Mouse (Mus musculus) natural killer cell, adult 2 months (primary cell): ENCODE results near the gene Rasgrp2.

Source experiments
- DNase-seq, 2 experiments: peaks; one replicate each; pipeline ENCODE4 v3.0.0; 2022; ENCODE audit warnings: low spot score in 2 of 2

The Rasgrp2 gene

DNA sequence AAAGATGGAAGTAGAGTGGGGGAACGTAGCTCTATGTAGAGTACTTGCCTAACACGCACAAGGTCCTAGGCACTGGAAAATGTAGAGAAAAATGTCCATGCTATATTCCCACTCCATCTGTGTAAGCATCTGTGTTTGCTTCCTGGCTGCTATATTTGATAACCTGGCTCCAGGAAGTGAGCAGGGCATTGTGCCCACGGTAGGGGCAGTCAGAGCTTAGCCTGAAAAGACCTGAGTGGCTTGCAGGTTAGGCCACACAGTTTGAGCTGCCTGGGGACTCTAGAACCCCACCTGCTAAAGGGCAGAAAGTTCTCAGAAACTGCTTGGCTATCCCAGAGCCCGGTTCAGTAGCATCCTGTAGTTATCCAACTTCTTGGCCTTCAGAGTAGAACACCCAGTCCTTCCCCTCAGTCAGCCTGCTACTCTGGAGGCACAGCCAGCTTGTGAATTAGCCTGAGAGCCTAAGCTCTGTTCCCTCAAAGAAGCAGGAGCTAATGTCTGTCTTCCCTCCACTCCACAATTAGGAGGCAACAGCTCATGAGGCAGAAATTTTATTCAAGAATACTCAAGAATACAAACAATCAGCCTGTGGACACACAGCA is 16.7 kb upstream of the Rasgrp2 start:
- no peak for DNase-seq

DNA sequence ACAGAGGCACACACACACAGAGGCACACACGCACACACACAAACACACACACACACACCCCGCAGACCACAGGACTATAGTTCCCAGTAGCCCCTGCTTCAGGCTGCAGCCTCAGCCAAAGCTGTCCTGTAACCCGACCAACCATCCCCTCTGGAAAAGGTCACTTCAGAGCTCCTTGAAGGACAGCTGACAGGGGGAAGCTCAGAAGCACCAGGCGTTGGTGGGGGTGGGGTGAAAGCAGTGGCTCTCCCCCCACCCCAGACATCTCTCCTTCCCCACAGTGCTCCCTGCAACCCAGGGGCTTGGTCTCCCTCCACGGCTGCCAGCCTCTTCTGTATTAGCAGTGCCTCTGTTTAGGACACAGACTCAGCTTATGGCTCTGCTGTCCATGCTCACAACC is 15.7 kb upstream of the Rasgrp2 start:
- DNase-seq = no peak

- no peak for DNase-seq
Observed at GRCm38 (mm10) chr19:6384128-6384527, 15.0 kb upstream of the Rasgrp2 start, which contains the start of gene Pygm. Gene Pygm, plus strand, starts transcription at chr19:6384399.

DNA sequence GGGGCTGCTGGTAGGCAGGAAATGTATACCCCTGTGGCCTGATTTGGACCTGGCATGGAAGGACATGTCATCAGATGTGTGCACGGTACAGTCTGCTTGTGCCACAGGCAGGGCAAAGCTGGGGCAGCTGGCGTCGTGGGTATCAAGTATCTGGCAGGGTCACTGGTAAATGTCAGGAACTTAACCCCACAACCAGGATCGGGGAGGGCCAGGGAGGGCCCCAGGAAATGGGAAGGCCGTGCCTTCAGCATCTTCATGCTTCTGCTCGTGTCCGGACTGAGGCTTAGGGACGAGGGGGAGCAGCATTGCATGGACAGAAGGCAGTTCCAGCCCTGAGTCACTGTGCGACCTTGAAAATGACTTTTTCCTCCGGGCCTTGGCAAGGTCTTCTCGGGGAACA is 14.2 kb upstream of the Rasgrp2 start:
- DNase-seq = no peak

DNA sequence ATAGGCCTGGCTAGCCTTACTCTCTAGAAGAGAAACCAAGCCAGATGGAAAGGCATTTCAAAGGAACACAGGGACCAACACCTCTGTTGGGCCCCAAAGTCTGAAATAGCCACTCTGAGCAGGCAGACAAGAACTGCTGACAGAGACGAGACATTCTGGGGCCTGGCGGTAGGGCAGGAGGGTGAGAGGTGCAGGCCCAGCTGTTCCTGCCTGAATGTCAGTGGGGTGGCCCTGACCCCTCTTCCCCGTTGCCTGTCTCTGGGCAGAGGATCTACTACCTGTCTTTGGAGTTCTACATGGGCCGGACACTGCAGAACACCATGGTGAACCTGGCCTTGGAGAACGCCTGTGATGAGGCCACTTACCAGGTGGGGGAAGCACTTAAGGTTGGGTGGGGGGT is 13.7 kb upstream of the Rasgrp2 start:
- DNase-seq = no peak

- no peak for DNase-seq
Observed at GRCm38 (mm10) chr19:6385821-6386220, 13.3 kb upstream of the Rasgrp2 start.

DNA sequence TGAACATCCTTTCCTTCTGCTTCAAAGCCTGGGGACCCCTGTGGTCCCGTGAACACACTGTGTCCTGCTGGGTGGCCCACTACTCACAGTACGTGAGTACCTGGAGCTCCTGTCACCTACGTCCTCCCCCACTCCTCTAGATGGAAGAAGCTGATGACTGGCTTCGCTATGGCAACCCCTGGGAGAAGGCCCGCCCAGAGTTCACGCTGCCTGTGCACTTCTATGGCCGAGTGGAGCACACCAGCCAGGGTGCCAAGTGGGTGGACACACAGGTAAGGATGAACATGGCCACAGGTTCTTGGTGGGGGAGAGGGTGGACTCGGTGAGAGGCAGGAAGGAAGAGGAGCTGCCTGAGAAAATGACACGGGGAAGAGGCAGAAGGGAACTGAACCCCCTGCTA is 12.9 kb upstream of the Rasgrp2 start:
- DNase-seq = no peak

DNA sequence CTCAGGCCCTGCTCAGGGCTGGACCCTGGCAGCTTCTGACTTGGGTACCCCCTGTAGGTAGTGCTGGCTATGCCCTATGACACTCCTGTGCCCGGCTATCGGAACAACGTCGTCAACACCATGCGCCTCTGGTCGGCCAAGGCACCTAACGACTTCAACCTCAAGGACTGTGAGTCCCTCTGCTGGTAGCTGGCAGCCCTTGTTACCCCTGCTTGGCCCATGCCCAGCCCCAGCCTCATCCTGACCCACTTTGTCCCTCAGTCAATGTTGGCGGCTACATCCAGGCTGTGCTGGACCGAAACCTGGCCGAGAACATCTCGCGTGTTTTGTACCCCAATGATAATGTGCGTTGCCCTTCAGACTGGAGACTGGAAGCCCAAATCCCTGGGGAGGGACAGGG is 11.1 kb upstream of the Rasgrp2 start:
- DNase-seq = no peak

DNA sequence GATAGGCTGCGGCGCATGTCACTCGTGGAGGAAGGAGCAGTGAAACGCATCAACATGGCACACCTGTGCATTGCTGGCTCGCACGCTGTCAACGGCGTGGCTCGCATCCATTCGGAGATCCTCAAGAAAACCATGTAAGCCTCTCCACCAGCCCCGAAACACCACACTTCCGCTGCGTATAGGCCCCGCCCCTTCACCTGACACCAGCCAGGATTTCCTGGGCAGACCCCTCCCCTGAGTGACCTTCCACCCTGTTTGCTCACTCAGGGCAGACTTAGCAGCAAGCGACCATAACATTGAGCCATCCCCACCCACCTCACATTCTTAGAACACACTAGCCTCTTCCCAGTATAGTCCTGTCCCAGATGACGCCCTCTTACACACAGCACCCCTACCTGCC is 9.3 kb upstream of the Rasgrp2 start:
- no peak for DNase-seq

GRCm38 (mm10) chr19:6390251-6390650 is 8.9 kb upstream of the Rasgrp2 start:
- no peak for DNase-seq

DNA sequence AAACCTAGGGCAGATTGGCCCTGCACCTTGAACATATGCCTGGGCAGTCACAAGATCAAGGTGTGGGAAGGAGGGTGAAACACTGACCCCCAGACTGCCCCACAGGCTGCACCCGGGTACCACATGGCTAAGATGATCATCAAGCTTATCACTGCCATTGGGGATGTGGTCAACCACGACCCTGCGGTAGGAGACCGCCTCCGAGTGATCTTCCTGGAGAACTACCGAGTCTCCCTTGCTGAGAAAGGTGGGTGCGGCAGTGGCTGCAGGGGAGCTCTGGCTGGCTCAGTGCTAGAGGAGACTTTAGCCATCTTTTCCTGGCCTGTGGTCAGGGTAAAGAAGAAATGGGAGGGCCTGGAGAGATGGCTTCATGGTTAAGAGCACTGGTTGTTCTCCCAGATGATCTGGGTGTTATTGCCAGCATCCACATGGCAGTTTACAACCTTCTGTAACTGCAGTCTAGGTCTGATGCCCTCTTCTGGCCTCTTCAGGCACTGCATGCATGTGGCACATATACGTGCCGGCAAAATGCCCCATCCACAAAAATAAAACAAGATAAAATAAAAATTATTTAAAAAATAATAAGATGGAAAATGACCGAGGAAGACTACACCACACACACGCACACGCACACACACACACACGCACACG is 6.3 kb upstream of the Rasgrp2 start:
- peak in 1 of 2 experiments; percentile 45 for DNase-seq

GRCm38 (mm10) chr19:6393637-6394036 is 5.5 kb upstream of the Rasgrp2 start:
- no peak for DNase-seq

- DNase-seq = no peak
Observed at GRCm38 (mm10) chr19:6396237-6396636, 2.9 kb upstream of the Rasgrp2 start.

GRCm38 (mm10) chr19:6397582-6398249 is 1.4 kb upstream of the Rasgrp2 start:
- no peak for DNase-seq

DNA sequence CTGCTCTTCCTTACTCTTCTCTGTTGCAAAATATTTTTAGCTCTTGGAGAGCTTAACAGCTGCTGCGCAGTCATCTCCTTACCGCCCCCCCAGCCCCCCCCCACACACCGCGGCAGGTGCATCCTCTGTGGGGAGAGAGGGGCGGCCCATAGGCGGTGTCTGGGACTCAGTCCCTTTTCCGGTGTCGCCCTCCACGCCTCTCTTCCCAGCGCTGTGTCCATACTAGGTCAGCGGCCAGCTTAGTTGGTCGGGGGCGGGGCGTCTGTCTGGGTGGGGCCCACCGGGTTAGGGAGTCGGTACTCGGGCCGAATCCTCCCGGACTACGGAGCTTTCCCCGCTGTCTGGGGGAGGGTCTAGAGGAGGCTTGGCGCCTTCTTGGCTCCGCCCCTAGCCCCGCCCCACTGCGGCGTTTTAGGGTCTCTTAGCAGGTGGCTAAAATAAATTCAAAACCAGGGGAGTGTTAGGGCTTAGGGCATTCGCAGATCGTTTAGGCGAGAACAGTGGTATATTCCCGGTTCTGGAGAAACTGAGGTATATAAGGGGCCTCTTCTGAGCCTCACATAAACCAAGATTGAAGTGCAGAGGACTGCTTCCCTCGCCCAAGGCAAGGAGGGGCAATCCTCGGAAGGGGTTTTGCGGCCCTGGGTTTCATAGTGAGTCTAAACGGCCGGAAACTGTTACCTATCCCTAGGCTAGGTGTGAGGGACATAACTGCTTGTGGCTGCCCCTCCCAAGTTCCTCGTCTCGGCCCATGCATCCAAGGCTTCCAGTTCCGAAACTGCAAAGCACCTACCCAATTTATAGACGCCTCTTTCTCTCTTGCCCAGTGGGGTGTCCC is 474 bp upstream of the Rasgrp2 start:
- DNase-seq = peak; percentile 57 to 71

DNA sequence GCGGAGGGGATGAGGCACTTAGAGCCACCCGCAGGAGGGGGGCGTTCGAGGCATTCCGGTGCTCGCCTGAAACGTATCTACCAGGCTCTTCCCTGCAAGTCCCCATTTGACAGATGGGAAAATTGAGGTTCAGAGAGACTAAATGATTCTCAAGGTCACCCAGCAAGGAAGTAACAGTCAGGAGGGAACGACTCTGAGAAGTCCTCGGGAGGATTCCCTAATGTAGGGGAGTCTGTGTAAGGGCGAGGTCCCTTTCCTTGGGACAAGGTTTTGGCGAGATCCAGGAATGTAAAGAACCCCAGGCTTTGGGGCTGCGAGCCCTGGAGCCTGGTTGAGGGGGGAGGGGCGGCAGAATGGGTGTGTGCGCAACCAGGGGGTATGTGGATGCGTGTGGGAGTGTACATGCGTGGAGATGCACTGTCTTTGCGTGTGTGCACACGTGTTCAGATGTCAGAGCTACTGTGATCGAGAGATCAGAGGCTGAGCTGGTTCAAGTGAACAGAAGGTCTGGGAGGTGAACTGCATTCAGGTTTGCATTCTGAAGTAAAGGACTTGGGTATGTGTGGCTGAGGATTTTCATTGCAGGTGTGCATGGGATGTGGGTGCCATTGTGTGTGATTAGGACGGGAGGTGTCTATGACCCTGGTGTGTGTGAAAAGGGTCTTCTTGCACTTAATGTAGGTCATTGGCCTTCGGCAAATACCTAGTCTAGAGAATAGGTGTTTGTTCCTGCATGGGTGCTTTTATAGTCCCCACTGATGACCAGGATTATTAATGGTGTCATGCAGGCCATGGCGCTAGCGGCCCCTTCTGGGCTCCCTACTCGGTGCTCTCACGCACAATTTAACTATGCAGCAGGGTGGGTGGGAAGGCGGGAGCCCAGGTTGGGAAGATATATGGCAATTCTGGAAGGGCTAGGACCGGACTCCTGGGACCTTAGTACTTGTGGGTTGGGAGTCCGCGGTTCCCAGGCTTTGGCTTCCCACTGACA is 1.3 kb downstream of the Rasgrp2 start:
- DNase-seq = peak; percentile 54 to 71

DNA sequence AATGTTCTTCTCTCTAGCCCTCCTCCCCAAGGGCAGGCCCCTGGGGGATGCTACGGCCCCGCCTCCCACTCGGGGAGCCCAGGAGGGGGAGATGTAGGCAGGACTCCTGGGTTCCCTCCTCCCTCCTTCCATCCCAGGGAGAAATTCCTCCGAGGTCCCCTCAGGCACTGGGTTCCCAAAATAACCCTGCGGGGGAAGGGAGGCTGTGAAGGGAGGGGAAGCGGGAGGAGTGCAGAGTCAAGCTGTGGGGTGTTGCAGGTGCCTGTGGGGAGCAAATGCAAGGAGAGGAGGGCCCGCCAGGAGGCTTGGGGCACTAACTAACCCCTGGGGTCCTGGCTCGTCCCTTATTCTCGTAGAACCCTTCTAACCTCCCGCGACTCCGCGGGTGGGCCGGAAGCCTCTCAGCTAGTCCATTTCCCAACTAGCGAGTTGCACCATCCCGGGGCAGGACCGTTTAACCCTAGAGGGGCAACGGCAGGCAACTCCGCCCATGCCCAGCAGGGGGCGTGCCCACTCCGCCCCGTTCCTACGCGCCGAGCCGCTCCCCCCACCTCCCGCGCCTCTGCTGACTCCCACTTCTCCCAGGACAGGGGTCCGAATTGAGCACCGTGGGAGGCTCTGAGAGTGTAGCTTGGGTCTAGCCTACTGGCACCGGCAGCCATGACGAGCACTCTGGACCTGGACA is 2.1 kb downstream of the Rasgrp2 start:
- DNase-seq = peak; percentile 69 to 81

DNA sequence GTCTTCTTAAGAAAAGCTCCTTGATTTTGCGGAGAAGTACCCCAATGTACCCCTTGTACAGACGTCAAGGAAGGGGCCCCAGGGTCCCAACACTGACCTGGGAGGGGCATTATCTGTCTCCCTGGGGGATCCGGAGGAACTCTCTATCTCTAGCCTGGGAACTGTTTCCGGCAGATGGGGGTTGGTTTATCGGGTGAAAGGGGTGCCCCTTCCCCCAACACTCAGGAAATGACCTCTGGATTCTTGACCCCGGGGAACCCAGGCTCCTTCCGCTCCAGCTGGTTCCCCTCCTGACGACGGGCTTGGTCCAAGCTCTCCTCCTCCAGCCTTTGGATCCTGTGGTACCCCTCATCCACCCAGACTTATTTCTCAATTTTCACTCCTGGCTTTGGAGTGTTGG is 2.8 kb downstream of the Rasgrp2 start:
- DNase-seq = no peak

- DNase-seq = no peak
Observed at GRCm38 (mm10) chr19:6403869-6404268, 4.7 kb downstream of the Rasgrp2 start.

GRCm38 (mm10) chr19:6405433-6405832 is 6.3 kb downstream of the Rasgrp2 start:
- DNase-seq = no peak
